Mouse (Mus musculus) kidney, postnatal 10 days (tissue): ENCODE measurements at regions not wholly inside any gene's neighbourhood (a gene's known extent, or its start where the extent isn't known, plus 50 kb on each side); places are given as distances from the start of the nearest gene placed in this dataset.
"Not testable (repeated sequence)": the region's sequence is repeated elsewhere in the genome, so short reads cannot be mapped to it uniquely, and the experiment has no call there.

Experiments used
- DNase-seq: peaks from one replicate; pipeline ENCODE4 v3.0.0; 2021; ENCODE audit warnings: mixed read lengths

GRCm38 (mm10) chr13:101955806-101956418, 187.9 kb upstream of the Pik3r1 start:
- no peak for DNase-seq

- peak; percentile 79 for DNase-seq
Measured at GRCm38 (mm10) chr13:101957782-101958181, 189.8 kb upstream of the Pik3r1 start.

- no peak for DNase-seq
Measured at GRCm38 (mm10) chr13:101965537-101965936, 197.5 kb upstream of the Pik3r1 start.

- DNase-seq: no peak
Measured at GRCm38 (mm10) chr13:101966799-101967397, 198.9 kb upstream of the Pik3r1 start.

GRCm38 (mm10) chr13:101967466-101967865, 199.4 kb upstream of the Pik3r1 start:
- no peak for DNase-seq

GRCm38 (mm10) chr13:101976766-101977165, 208.7 kb upstream of the Pik3r1 start:
- DNase-seq: no peak

- no peak for DNase-seq
Measured at GRCm38 (mm10) chr13:101980171-101980835, 212.3 kb upstream of the Pik3r1 start.

- DNase-seq: no peak
Measured at GRCm38 (mm10) chr13:101988637-101989413, 220.8 kb upstream of the Pik3r1 start.

GRCm38 (mm10) chr13:101991729-101992128, 223.7 kb upstream of the Pik3r1 start:
- no peak for DNase-seq

GRCm38 (mm10) chr13:101994779-101995178, 226.8 kb upstream of the Pik3r1 start:
- peak; percentile 66 for DNase-seq

GRCm38 (mm10) chr13:101995529-101995928, 227.5 kb upstream of the Pik3r1 start:
- no peak for DNase-seq

- no peak for DNase-seq
Measured at GRCm38 (mm10) chr13:101996144-101996543, 228.1 kb upstream of the Pik3r1 start.

- no peak for DNase-seq
Measured at GRCm38 (mm10) chr13:101997415-101997814, 229.4 kb upstream of the Pik3r1 start.

GRCm38 (mm10) chr13:102006565-102006964, 238.5 kb upstream of the Pik3r1 start:
- DNase-seq: no peak

GRCm38 (mm10) chr13:102011965-102012364, 243.9 kb upstream of the Pik3r1 start:
- no peak for DNase-seq

- DNase-seq: no peak
Measured at GRCm38 (mm10) chr13:102014514-102014913, 246.5 kb upstream of the Pik3r1 start.

GRCm38 (mm10) chr13:102014958-102015357, 246.9 kb upstream of the Pik3r1 start:
- DNase-seq: no peak

- no peak for DNase-seq
Measured at GRCm38 (mm10) chr13:102016518-102016917, 248.5 kb upstream of the Pik3r1 start.

- no peak for DNase-seq
Measured at GRCm38 (mm10) chr13:102022273-102022672, 254.3 kb upstream of the Pik3r1 start.

GRCm38 (mm10) chr13:102022757-102023156, 254.7 kb upstream of the Pik3r1 start:
- DNase-seq: no peak

GRCm38 (mm10) chr13:102023624-102024023, 255.6 kb upstream of the Pik3r1 start:
- no peak for DNase-seq

- DNase-seq: no peak
Measured at GRCm38 (mm10) chr13:102025138-102025537, 257.1 kb upstream of the Pik3r1 start.

- DNase-seq: not testable (repeated sequence)
Measured at GRCm38 (mm10) chr13:102025547-102025946, 257.5 kb upstream of the Pik3r1 start.
